Mouse (Mus musculus) v-Abl transformed pro-B cells (cell line): ENCODE data around the gene Mrpl18.

ENCODE experiments used
- in situ Hi-C, 2 experiments: fragments of 400-800 bp; cut with MboI; formaldehyde crosslinking; loops; one replicate each; pipeline ENCODE4 v1.15.1; 2025; ENCODE audit not compliant: unreplicated experiment in 2 of 2

Mrpl18 gene

DNA sequence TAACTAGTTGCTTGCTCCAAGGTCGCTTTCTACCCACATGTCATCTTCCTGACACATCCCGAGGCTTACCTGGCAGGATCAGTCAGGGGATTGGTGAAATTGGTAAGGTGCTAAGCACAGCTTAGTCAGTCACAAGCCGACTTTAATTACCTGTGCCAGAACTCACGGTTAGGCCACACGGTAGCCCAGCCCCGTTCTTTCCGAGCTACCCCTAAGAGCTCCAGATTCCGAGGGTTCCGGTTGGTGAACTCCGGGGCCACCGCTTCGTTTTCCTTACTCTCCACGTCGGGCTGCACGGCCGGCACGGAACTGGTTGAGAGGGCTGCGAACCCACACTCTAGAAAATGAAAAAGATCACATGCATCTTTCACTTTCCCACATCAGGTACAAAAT, 661 bp downstream of the Mrpl18 start, which contains the start of gene Tcp1:
Tcp1 (plus strand) TSS at position 214 of the 393 bp plus-strand sequence.
- in situ Hi-C loops: loop anchor here (5.0 to 10.0 kb wide), 2 partner anchors 77 to 79 kb away; partner anchors contain the start of gene Wtap (in 2 of the 2)

DNA sequence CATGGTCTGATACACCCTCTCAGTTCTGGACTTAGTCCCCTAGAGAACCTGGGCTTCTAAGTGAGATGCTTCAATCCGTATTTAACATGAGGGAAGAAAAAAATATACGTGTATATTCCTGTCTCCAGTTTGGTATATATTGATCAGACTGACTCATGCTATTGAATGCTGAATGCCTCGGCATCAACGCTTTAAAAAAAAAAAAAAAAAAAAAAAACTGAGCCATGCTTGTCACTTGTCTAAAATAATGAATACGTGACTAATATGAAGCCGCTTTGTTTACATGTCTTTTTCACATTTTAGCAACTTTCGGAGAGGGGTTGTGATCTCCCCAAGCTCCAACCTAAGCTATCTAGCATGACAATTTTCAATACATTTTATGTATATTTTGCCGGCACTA, 5.8 kb downstream of the Mrpl18 start:
- in situ Hi-C loops: loop anchor here in 1 of 2 experiments (10.0 kb wide), 1 partner anchor 84 kb away; the partner anchor contains the start of gene Wtap

DNA sequence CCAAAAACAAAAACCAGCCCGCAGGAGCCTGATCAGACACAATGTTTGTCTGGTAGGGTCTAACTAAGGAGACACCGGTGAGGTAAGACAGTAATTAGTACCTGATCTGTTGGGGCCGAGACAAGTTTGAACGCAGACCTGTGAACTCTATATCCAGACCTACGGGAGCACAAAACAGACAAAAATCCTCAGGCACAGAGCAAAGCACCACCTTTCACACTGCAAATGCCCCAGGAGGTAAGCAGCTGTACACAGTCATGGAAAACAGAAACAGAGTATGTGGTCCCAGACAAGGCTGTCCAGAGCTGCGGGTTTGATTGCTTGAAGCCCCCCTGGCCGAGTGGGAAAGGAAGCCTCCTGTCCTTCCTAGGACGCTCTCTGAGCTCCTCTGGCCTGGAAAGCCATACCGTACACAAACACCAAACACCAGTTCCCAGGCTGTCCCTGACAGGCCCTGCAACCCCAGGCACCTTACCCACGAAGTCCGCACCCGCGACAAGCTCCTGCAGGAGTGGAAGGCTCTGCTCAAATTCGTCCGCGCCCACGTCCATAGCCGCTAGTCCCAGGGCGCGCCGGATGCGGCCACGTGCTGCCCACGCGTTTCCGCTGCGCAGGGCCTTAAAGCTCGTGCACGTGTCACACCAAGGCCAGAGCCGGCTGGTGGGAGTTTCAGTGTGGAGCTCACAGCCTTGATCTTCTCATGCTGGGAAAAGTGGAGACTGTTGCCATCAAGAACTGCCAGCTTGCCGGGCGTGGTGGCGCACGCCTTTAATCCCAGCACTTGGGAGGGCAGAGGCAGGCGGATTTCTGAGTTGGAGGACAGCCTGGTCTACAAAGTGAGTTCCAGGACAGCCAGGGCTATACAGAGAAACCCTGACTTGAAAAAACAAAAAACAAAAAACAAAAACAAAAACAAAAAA, 6.5 kb downstream of the Mrpl18 start, which contains the start of gene Pnldc1:
Pnldc1 (minus strand) TSS at position 870 of the 920 bp plus-strand sequence.
- in situ Hi-C loops: loop anchor here in 1 of 2 experiments (10.0 kb wide), 1 partner anchor 85 kb away; the partner anchor contains the start of gene Wtap

DNA sequence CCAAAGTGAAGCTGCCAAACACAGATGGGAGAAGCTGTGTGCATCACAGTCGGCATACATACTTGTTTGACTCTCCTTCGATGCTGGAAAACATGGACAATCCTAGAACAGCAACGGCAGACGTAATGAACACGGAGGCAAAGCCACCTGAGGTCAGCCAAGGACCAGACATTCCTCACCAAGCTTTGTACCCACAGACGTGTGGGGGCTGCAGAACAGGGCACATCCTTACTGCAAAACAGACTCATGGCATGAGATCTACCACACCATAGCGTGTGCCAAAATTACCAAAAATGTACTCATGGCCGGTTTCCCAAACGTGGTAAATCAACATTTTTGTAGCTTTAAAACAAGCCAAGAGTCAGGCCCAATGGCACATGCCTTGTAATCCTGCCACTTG, 9.7 kb downstream of the Mrpl18 start:
- in situ Hi-C loops: no loop called here

DNA sequence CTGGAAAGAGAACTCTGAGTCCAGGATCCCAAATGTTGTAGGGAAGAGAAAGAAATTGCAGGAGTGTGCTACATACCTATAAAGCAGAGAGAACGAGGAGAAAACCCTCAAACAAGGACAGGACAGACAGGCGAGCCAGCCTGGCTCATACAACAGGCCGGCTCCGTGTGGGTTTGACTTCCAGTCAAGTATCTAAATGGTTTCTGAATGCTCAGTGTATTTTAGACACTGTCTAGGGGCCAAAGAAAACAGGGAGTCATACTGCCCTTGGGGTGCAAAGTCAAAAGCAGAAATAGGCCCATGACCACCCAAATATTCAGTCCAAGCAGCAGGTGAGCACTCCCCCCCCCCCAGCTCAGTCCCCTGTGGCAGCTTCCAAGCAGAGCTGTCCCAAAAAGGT, 10.3 kb downstream of the Mrpl18 start:
- in situ Hi-C loops: no loop called here

DNA sequence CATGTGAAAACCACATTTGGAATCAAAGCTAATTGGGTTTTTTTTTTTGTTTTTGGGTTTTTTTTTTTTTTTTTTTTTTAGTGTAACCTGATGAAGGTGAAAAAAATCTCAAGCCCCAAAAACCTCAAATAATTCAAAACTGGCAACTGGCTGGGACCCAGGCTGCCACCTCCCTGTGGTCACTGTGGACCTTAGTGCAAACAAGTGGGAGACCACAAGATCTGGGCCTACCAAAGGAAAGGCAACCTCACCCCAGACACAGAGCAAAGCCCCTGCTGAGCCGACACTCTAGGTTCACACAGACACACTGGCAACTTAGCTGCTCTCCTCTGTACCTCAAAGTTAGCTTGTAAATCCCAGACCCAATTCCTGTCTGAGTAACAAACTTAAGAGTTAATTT, 11.8 kb downstream of the Mrpl18 start:
- in situ Hi-C loops: no loop called here

DNA sequence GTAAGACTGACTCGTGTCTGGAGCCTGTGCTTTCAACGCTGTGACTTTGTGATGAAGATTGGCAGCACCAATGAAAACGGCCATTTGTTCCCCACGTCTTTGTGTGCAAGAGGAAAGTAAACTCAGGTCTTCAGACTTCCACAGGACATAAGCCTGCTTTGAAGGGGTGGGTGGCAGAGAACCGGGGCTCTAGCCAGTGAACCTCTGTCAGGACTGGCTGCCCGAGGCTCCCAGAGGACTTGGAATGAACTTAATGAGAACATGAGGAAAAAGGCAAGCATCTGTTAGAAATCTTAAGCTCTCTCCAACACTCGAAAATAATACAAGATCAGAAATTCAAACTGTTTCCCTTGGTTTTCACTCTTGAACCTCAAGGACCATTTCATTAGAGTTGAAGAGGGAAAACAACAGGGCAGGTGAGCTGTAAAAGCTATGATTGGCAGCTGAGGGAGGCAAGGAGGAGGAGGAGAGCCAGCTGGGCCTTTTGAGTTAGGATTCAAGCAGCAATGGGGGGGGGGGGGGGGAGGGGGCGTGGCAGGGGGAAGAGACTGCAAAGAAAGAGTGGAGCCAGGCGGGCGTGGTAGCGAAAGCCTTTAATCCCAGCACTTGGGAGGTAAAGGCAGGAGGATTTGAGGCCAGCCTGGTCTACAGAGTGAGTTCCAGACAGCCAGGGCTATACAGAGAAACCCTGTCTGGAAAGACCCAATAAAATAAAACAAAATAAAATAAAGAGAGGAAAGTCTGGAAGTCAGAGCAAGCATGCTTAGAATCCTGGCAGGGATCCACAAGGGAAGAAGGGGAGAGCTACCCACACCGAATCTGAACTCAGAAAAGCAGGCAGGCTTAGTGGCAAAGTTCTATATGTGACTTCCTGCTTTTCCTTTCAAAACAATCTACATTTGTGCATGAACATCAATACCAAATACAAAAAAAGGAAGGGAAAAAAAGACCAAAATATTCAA, 12.5 kb downstream of the Mrpl18 start:
- in situ Hi-C loops: no loop called here

DNA sequence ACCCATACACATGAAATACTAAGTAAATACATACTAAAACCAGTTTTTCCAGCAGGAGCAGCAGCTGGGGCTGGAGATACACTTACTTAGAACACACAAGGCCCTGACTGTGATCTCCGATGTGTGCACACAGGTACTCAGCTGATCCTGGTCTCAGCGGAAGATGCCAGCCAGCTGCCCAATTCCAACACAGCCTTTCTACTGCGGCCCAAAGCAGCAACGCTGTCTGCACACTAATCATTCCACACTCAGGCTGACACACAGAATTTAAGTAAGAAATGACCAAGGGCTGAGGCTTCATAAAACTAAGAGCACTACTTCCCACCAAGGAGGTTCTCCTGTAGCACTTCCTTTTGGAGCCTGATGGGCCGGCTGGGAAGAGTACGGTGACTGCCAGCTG, 13.9 kb downstream of the Mrpl18 start:
- in situ Hi-C loops: no loop called here

DNA sequence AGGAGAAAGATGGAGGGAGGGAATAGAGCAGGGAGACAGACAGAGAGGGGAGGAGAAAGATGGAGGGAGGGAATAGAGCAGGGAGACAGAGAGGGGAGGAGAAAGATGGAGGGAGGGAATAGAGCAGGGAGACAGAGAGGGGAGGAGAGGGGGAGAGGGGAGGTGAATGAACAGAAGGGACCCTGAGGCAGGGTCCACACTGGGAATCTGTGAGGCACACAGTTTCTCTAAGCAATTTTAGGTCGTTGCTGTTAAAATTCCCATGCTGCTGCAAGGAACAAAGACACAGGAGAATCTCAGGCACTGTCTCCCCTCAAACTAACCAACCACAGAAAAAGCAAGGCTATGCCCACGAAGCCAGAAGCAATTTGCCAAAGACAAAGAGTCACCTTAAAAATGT, 17.5 kb downstream of the Mrpl18 start:
- in situ Hi-C loops: loop anchor here in 1 of 2 experiments (25.0 kb wide), 1 partner anchor 1614 kb away; no protein-coding TSS in a partner anchor

DNA sequence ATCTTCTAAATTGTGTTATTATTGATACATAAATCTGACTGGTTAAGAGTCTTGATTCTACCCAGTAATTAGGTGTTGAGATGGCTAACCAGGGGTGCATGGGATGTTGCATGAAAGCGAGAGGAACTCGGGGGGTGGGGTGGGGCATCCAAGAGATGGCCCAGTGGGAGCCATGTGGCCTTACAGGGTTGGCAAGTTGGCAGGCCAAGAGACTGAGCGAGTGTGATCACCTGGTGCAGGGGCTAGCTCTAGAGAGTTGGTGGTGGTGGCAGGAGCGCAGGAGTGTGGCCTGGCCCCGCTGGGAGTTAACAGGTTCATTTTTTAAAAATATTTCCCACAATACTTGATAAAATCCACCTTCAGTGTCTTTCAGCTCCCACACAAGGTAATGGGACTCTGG, 18.5 kb downstream of the Mrpl18 start:
- in situ Hi-C loops: loop anchor here in 1 of 2 experiments (25.0 kb wide), 1 partner anchor 1615 kb away; no protein-coding TSS in a partner anchor

DNA sequence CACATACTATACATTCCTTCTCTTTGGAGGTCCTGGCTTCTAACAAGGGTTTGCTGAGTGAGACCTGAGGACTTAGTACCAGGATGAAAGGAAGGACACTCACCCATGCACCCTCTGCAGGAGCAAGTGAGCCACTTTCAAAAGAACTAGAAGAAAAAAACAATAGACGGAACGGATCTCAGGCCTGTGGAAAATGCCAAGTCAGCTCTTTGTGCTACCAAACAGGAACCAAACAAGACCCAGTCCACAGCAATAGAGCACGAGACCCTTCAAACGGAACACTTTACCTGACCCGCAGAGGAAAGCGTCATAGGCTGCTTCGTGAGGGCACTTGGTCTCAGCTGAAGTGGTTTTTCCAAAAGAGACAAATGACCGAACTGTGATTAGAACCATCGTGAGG, 24.1 kb downstream of the Mrpl18 start:
- in situ Hi-C loops: loop anchor here in 1 of 2 experiments (25.0 kb wide), 1 partner anchor 1620 kb away; no protein-coding TSS in a partner anchor

DNA sequence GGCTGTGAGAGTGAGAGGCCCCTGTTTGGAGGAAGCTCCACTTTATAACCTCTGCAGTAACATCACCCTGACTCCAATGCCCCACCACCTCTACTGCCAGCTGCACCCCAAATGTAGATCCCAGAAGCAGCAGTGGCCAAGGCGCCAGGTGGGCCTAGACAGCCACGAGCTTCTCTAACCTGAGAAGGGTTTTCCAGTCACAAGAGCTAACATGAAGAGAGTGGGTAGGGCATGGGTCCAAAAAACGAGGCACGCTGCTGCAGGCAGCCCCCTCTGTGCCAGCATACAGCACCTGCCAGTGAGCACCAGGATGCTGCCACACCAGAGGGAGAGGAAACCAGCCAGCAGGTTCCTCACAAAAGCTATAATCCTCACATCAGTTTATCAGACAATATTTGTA, 25.1 kb downstream of the Mrpl18 start:
- in situ Hi-C loops: loop anchor here in 1 of 2 experiments (25.0 kb wide), 1 partner anchor 1621 kb away; no protein-coding TSS in a partner anchor

DNA sequence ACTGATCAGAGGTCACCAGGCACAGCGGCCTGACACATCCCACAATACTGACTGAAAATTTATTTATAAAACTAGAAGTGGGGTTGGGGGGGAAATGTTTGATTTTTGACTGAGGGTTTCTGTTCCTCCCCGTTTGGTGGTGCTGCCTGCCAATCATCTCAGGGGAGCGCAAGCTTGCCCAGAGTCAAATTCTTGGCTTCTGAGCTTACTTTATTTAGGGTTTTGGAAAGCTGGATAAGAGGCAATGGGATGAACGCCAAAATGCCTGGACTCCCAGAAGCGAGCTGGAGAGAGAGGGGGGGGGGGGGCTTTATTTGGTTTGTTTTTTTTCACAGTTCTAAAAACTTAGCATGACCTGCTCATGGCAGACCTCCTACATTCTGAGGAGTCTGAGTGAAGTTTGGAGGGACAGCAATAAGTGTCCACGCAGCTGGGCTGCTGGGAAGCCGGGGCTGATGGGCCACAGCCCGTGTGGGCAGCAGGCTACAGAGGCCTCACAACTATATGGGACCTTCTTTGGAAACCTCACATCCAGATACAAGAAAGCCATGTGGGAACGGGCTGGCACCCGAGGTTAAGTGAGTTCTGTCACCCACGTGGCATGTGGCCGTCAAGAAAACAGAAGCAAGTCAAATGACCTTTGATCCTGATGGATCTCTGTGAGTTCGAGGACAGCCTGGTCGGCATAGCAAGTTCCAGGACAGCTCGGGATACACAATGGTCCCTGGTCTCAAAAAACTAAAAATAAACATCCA, 28.9 kb downstream of the Mrpl18 start:
- in situ Hi-C loops: loop anchor here in 1 of 2 experiments (25.0 kb wide), 1 partner anchor 1625 kb away; no protein-coding TSS in a partner anchor

DNA sequence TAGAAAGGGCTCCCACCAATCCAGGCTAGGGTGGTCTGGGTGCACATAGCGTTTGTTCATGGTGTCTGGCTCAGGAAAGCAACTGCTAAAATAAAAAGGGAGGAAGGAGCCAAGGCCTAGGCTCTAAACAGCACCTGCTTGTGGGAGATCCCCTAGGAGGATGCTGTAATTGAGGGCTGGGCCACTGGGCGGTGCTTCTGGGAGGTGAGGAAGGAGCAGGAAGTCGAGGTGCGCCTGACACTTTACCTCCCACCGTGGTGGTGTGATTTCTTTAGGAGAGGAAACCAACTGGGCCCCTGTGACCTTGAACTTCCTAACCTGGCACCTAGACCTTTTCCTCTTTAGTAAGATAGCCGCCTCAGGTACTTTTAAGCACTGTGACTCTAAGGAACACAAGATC, 29.5 kb downstream of the Mrpl18 start:
- in situ Hi-C loops: loop anchor here in 1 of 2 experiments (25.0 kb wide), 1 partner anchor 1626 kb away; no protein-coding TSS in a partner anchor

DNA sequence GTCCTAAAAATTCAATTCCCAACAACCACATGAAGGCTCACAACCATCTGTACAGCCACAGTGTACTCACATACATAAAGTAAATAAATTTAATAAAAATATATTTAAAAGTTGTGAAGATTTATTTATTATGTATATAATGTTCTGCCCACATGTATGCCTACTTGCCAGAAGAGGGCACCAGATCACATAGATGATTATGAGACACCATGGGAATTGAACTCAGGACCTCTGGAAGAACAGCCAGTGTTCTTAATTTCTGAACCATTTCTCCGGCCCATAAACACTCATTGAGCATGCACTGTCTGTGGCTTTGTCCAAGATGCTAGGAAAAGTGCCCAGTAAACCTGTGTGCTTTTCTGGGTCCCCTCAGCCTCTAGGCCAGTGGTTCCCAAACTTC, 34.9 kb downstream of the Mrpl18 start:
- in situ Hi-C loops: loop anchor here in 1 of 2 experiments (5.0 to 25.0 kb wide), 2 partner anchors 111 to 1631 kb away; partner anchors contain the start of gene Wtap

DNA sequence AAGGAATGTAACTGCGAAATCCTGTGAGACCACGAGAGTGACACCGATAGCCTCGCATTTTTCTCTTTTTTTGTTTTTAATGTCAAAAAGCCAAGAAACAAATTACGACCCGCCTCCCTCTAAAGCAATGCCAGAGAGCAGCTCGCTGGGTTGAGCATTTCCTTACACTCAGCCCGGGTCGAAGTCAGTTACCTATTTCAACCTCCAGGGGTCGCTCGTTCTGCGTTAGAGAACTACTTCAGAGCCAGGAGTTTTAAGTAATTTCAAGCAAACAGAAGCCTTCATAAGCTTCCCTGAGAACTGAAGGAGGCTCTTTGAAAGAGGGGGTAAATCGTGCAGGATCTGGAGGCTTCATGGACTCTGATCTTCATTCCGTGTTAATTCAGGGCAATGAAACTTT, 36.0 kb downstream of the Mrpl18 start:
- in situ Hi-C loops: loop anchor here in 1 of 2 experiments (5.0 to 25.0 kb wide), 2 partner anchors 112 to 1632 kb away; partner anchors contain the start of gene Wtap

DNA sequence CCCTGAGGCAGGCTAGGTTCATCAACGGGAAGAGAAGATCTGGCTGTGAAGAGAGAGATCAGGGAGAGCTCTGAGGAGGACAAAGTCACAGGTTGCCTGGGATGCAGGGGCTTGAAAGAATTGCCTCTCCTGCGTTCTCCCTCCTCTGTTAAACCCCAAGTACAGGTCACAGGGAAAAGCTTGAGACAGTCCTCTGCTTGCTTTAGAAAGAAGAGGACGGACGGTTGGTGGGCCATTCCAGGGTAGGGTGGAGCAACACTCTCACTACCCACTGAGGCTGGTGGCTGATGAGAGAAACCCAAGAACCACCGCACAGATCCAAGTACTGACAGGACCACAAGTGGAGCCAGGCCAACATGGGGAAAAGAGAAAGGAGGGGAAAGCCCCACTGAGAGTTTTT, 40.4 kb downstream of the Mrpl18 start, which contains the start of gene Mrgprh:
Mrgprh (plus strand) TSS at position 301 of the 400 bp plus-strand sequence.
- in situ Hi-C loops: loop anchor here (5.0 to 25.0 kb wide), 2 partner anchors 122 to 1637 kb away; no protein-coding TSS in a partner anchor

DNA sequence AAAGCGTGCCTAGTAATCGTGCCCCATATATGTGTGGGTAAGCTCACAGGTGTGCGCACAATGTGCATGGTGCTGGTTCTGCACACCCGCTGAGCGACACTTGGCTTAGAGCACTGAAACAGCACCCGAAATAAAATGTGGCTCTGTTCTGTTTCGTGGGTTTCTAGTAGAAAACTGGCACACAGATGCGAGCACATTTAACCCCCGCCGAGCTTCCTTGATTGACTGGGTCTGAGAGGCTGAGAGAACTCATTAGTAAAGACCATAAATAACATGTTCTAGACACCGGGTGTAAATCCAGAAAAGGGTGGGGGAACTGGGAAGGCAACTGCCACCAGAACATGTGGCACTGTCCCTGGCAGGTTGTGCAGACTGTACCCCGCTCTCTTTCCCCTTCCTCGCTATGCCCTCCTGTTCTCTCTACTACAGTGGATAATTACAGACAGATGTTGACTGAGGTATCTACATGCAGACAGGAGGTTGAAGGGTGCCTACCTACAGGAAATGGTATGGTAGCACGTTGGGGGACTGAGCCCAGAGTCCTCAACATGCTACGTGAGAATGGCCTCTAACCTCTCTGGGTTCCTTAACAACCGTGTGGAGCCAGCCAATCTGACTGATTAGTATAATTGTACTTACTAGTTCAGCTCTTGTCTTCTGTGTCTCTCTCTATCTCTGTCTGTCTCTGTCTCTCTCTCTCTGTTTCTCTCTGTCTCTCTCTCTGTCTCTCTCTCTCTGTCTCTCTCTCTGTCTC, 43.7 kb downstream of the Mrpl18 start:
- in situ Hi-C loops: no loop called here
